Mouse (Mus musculus): ENCODE results near the gene Hps3. TPM values are rescaled to one million over a fixed set of nuclear protein-coding genes. Genes with fewer than 3 reads are reported as not detected.

Hps3 gene
- polyA plus RNA-seq (2012; rRNA removed), result 14.6 and 16.1 TPM in 2 replicates

GRCm38 (mm10) chr3:20034719-20035404 lies at the start of gene Hps3:
Gene Hps3 (minus strand): TSS chr3:20035315.

GRCm38 (mm10) chr3:20057306-20058196 lies 22.4 kb upstream of the Hps3 start, which contains the start of gene Hltf:
Gene Hltf (plus strand): TSS chr3:20057811.

DNA sequence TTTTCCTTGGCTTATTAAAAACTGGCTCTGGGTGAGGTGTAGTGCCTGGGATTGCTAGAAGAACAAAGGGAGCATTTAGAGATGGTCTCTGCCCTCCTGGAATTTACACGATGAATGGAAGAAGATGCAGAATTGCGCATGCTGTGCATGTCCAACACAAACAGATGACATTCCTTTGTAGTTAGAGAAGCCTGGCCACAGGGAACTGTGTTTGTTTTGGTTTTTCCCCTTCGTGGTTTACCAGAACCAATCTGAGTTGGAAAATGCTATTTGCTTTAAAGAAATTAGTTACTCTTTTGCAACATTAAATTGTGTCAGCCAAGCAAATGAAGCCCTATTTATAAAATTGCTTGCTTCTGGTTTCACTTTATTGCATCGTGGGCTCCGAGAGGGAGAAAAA lies 78.2 kb downstream of the Hps3 start, which contains the start of gene Cp:
TSS of gene Cp (plus strand) at position 170 of the 400 bp plus-strand sequence.

Other genes with a start within 250 kb of the Hps3 start
- gene Cp, start 78.3 kb downstream of the Hps3 start, polyA plus RNA-seq (2012; rRNA removed), result 7.5 and 8.6 TPM in 2 replicates
- 17.1 and 18.0 TPM in 2 replicates for gene Hltf, start 22.5 kb upstream of the Hps3 start, polyA plus RNA-seq (2012; rRNA removed)
- 21.3 and 25.5 TPM in 2 replicates for gene Gyg, start 120.0 kb upstream of the Hps3 start, polyA plus RNA-seq (2012; rRNA removed)
- 1.6 and 7.6 TPM in 2 replicates for gene Cpa3, start 206.9 kb upstream of the Hps3 start, polyA plus RNA-seq (2012; rRNA removed)
- 0.05 and 0.18 TPM in 2 replicates for gene Cpb1, start 240.4 kb upstream of the Hps3 start, polyA plus RNA-seq (2012; rRNA removed)

Measured in central nervous system, embryonic 14 days (tissue).